Mouse (Mus musculus) cerebellum, adult 18-20 months (tissue): ENCODE data around the gene Rem2.

Experiments used
- DNase-seq, 2 experiments: peaks; one replicate each; pipeline ENCODE4 v3.0.0; 2021

Rem2 gene

DNA sequence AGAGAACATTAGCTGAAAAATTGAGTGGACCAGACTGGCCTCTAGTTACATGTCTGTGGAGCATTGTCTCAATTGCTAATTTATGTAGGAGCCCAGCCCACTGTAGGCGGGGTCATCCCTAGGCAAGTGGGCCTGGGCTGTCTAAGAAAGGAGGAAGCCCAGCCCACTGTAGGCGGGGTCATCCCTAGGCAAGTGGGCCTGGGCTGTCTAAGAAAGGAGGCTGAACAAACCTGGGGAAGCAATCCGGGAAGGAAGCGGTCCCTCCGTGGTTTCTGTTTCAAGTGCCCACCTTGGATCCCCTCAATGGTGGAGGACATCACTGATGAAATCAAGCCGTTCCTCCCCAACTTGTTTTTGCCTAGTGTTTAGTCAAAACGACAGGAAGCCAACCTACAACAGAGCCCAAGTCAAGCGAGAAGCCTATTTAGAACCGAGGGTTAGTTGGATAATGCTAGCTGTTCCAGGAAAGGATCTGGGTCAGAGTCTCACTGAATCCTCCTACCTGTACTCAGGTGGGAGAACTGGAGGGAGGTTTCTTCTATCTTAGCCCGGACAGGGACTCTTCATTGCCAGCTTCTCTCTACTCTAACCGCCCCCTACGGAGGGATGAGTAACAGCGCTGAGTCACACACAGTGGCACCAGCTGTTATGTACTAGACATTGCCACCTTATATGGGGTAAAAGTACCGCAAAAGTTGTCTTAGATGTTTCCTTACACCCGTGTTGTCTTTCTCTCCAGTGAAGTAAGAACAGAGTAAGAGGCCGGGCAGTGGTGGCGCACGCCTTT is 16.6 kb downstream of the Rem2 start:
- no peak for DNase-seq

GRCm38 (mm10) chr14:54493236-54493635 is 17.3 kb downstream of the Rem2 start:
- no peak for DNase-seq

DNA sequence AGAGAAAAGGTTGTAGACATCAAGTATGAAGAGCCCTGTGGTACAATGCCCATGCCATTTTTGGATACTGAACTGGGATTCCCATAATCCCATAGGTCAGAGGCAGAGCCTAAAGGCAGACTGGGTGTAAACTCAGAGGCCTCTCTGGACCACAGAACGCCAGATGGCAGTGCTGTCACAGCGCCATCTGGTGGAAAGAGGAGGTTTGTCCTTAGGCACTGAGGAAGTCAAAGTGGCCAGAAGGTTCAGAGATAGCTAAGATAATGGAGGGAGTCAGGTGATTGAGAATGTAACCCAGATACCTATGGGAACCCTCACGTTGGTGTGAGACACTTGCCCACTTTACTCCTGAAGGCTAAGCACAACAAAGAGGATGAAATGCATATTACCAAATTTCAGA is 18.3 kb downstream of the Rem2 start:
- DNase-seq, result peak; percentile 75 to 80

- DNase-seq, result no peak
Measured at GRCm38 (mm10) chr14:54496706-54497105, 20.8 kb downstream of the Rem2 start.

- no peak for DNase-seq
Measured at GRCm38 (mm10) chr14:54499330-54499729, 23.4 kb downstream of the Rem2 start.

DNA sequence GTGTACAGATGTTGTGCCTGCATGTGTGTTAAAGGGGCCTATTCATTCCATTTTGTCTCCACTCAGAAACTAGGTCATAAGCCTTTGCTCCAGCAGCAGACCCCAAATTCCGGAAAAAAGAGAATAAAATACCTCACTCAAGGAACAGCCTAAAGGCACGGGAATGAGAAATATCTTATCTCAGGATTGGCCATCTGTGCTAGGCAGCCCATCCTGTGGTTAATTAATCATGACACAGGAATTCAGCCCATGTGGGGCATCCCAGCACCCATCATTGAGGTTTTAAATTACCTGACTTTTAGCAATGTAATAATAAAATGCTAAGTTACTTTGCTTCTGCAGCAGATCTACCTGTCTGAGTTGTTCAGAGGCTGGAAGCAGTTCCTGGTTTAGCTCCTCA is 25.5 kb downstream of the Rem2 start:
- DNase-seq, result no peak

GRCm38 (mm10) chr14:54503092-54503491 is 27.2 kb downstream of the Rem2 start:
- DNase-seq, result no peak

DNA sequence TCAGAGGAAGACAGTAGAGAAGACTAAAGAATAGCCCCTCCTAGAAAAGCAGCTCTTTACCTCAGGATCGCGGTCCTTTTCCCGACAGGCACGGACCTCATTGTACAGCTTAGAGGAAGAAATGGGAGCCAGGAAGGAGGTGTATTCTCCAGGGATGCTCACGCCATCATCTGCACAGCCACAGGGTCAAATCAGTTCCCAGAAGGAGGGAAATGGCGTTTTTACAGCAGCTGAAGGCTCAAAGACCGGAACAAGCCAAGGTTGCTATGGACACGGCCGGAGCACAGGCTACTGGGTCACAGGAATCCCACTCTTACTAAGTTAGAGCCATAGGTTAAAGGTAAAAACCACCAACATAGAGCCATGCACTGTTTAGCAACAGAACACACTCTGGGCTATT is 33.9 kb downstream of the Rem2 start:
- no peak for DNase-seq

- DNase-seq, result no peak
Measured at GRCm38 (mm10) chr14:54516710-54517310, 40.9 kb downstream of the Rem2 start.

GRCm38 (mm10) chr14:54523600-54523999 is 47.7 kb downstream of the Rem2 start:
- no peak for DNase-seq

DNA sequence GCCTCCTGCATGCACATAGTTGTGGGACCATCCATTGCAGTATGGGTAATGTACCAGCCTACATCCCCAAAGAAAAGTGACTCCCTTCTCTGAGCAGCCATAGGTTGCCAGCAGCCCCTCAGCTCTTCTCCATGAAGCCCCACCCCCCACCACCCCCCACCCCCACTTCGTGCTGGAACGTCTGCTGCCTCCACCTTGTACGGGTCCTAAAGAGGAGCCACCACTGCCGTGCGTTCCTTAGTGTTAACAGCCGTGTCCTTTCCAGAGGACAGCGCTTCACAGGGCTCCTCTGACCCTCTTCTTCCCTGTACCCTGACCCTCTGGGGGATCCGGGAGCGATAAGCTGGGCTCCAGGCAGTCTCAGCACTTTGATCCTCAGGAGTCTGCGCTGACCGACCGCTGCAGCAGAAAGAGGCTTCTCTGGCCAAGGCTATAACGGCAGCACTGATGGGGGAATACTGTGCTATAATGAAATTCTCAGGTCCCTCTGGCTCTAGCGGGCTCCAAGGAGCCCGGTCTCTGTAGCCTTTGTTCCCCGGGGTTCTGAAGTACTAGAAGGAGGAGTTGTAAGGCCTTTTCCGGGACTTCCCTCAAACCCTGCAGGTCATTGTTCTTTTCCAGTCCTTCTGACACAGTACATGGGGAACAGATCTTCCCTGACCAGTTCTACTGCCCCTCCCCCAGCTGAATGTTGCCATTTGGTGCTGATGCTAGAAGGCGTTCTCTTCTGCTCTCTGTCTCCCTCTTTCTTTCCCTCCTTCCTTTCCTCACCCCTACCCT is 51.5 kb downstream of the Rem2 start:
- peak; percentile 73 to 82 for DNase-seq

GRCm38 (mm10) chr14:54528007-54528393 is 52.1 kb downstream of the Rem2 start:
- peak in 1 of 2 experiments; percentile 32 for DNase-seq

DNA sequence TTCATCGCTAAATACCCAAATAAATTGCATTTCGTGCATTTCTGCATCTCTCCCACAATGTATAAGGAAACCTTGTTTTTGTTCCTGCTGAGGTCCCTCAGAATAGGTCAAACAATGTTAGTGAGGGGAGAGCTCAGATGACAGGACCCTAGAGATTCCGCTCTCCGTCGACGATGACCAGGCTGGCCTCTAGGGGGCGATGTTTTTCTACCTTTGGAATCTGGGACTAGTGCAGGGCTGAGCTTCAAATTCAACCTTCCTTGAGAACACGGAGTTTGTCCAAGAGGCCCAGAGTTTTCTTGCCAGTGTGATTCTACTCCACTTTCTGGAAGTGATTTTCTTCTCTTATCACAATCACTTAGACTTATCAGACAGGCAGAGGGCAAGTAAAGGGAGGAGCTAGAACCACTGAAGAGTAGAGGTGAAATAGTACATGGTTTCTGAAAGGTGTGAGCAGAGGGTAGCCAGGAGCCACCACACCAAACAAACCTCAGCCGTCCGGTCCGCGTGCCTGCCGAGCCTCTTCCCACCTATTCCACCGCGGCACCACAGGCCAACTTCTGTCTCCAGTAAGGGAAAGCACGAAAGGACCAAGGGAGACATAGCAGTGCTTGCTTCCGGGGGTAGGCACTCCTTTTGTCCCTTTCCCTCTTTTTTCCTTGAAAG is 52.7 kb downstream of the Rem2 start:
- DNase-seq, result peak; percentile 85 to 90
